Mouse (Mus musculus) lung, postnatal 14 days (tissue): ENCODE results near the gene Olfr895.

Experiments
- DNase-seq: peaks from one replicate; pipeline ENCODE4 v3.0.0; 2021

The Olfr895 gene

DNA sequence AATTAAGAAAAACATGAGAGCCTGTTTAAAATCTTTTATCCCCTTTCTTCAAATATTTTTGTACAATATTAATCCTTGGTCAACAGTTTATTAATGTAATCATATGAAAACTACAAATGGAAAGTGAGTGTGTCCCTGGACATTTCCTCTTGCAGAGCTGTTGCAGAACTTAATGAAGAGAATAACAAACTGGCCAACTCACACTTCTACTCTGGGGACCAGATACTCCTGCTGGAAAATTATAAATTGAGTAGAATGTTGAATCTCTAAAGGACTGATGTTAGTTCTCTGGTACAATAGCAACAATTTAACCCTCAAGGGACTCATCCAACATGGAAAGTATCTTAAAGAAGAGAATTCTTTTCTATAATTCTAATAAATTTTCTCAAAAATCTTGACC lies at the start of gene Olfr895:
Gene Olfr895 (plus strand): TSS at position 301 of the 400 bp plus-strand sequence.
- no peak for DNase-seq

DNA sequence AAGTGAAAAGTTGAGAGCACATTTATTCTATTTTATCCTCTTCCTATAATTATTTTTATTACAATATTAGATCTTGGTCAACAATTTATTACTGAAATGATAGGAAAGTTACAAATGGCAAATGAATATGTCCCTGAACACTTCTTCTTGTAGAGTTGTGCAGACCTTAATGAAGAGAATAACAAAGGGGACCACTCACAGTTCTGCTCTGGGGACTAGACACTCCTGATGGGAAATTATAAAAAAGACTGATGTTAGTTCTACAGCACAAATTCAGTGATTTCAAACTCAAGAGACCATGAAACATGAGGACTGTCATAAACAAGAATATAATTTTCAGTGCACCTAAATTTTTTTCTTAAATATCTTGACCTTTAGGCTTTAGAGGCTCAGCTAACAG lies 15.2 kb upstream of the Olfr895 start, which contains the start of gene Olfr143:
Gene Olfr143 (plus strand): TSS at position 301 of the 400 bp plus-strand sequence.
- no peak for DNase-seq

DNA sequence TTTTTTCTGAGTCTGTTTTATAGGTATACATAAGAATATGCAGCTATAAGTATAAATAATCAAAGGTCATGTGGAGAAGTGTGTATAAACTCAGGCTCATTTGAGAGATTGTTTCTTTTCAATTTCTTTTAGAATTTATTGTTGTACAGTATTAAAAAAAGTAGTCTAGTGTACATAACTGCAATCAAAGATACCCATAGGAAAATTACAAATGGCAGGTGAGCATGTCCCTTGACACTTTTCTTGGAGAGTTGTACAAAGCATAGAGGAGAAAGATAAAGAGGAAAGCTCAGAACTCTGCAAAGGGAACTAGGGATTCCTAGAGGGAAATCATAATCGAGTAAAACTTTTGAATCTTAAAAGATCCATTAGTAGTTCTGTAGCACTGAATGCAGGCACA lies 23.2 kb downstream of the Olfr895 start, which contains the start of gene Olfr896-ps1:
Gene Olfr896-ps1 (plus strand): TSS at position 301 of the 400 bp plus-strand sequence.
- DNase-seq, result no peak
